Mouse (Mus musculus): ENCODE measurements around the gene Galns. TPM values are rescaled to one million over a fixed set of nuclear protein-coding genes. Genes with fewer than 3 reads are reported as not detected.

The Galns gene
- 3.9 and 4.5 TPM in 2 replicates for polyA plus RNA-seq (2012; rRNA removed)

DNA sequence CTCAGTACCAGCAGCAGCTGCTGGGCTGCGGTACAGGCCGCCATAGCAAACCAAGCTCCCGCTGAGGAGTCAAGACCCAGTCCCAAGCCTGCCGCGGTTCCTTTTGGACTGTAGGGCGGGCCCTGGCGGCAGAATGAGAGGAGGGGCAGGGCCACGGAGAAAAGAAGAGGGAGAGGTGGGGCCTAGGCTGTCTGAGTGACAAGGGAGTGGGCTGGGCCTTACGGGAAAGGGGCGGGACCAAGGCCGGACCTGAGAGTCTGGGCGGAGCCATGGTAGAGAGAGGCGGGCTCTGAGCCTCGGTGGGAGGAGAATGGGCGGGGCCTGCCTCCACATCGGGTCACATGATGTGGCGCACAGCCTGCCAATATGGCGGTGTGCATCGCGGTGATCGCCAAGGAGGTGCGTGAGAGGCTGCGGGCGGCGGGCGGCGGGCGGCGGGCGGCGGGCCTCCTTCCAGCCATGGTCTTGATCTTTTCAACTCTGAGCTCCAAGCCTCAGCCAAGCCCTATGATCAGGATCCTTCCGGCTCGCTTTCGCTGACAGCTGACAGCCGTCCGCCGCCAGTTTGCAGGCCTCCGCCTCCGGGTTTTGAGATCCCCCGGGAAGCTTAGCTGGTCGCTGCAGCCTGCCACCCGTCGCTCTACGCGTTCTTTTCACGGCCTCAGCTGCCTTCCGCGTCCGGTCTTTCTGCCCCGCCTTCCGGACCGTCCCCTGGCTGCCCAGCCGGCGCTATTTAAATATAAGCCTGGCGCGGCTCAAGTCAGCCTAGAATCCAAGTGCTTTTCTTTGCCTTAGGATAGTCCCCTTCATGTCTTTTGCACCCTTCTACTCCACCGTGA lies at the start of gene Galns, which contains the start of gene Trappc2l:
TSS of gene Galns (minus strand) at position 169 of the 839 bp plus-strand sequence.
TSS of gene Trappc2l (plus strand) at position 346 of the 839 bp plus-strand sequence.

DNA sequence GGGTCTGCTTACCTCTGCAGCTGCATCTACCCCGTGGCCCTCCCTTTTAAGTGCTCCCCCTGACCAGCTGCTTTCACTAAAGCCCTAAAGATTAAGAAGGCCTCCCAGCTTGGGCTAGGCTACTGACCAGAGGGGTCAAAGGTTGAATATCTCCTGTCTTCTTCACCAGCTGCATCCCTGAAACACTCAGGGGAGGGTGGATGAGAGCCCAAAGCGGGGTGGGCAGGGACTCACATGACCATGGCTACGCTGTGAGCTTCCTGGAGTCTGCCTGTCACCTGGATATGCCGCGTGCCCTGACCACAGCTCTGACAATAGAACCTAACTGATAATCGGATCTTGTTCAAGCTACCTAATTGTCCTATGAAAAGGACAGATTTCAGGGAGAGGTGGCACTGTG lies 11.5 kb upstream of the Galns start, which contains the start of gene Pabpn1l:
TSS of gene Pabpn1l (minus strand) at position 13 of the 400 bp plus-strand sequence.

DNA sequence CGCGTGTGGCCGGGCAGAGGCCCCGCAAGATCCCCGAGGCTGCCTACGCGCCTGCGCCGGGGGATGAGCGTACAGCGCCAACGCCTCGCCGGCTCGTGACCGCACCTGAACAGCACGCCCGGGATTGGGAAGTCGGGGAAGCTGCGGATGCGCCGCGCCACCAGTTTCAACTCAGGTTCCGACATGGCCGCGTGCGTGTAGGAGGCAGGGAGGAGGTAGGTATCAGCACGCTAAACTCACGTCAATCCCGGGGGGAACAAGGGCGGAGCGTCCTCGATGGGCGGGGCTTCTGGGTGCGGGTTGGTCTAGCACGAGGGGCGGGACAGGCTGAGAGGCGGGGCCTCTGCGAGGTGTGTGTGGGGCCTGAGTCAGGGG lies 34.6 kb downstream of the Galns start, which contains the start of gene Aprt:
TSS of gene Aprt (minus strand) at position 262 of the 375 bp plus-strand sequence.

DNA sequence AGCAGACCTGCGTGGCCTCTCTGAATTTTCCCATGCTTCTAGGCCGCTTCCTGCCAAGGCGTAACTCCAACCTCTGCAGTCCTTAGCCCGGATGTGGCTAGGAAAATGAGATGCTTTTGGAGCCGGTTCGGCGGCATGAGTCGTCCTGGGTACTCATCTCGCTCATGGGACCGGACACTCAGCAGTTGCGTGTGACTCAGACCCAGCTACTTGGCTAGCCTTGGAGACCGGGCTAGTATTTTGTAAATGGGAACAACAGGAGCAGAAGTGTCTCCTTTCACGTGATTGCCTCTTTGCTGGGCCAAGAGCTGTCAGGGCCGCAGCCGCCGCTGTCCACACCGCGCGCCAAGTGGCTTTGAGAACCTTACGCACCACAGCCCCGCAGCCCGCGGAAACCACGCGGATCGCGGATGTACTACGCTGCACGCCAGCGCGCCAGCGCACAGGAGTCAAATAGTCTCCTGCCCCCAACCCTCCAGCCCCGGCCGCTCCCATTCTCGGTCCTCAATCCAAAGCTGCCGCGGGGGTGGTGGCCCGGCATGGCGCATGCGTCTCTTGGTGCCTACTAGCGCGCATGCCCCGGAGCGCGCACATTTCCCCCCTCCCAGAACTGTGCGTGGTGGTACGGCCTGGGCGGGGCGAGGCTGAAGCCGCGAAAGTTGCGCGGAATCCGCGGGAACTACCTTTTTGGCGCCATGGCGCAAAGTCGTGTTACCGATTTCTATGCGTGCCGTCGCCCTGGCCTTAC lies 43.7 kb downstream of the Galns start, which contains the start of gene Cdt1:
TSS of gene Cdt1 (plus strand) at position 655 of the 748 bp plus-strand sequence.

DNA sequence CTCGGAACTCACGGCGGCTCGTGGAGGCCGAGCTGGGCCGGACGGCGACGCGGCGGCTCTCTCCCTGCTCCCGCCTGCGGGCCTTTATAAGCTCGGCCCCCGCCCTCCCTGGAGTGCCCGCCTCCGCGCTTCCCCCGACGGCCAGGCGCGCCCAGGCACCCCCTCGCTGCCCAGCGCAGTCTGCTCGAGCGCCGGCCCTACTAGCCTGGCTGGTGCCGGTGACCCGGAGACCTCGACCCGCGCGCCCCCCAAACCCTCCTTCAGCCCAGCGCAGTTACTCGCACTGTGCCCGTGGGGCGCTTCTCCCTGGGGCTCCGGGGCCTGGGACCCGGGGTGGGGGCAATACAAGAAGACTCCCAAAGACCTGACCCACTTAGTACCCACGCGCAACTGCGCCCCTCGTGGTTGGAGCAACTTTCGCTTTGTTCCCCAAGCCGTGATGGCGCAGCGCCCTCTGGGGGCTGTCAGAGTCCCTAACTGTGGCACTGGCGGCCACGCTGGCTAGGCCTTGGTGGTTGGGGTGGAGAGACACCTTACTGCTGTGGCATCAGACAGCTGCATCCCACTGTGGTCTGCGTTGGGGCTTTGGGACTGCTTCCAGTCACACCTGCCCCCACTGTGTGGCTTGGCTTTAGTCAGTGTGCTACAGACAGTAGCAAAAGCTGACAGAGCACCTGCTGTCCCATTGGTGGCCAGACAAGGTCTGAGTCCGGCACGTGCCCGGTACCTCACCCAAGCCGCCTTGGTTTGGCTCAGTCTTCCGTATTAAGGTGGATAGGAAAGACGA lies 59.8 kb downstream of the Galns start, which contains the start of gene Piezo1:
TSS of gene Piezo1 (minus strand) at position 65 of the 787 bp plus-strand sequence.

Other genes with a start within 250 kb of the Galns start
- gene Zc3h18, start 234.9 kb downstream of the Galns start, polyA plus RNA-seq (2012; rRNA removed): 20.3 and 21.4 TPM in 2 replicates
- 0.08 and 0.10 TPM in 2 replicates for gene Il17c, start 189.4 kb downstream of the Galns start, polyA plus RNA-seq (2012; rRNA removed)
- gene Cyba, start 178.5 kb downstream of the Galns start, polyA plus RNA-seq (2012; rRNA removed): 64.4 and 75.2 TPM in 2 replicates
- 18.8 and 20.3 TPM in 2 replicates for gene Mvd, start 168.0 kb downstream of the Galns start, polyA plus RNA-seq (2012; rRNA removed)
- gene Snai3, start 150.7 kb downstream of the Galns start, polyA plus RNA-seq (2012; rRNA removed): 0.14 and 0.17 TPM in 2 replicates
- gene Rnf166, start 135.4 kb downstream of the Galns start, polyA plus RNA-seq (2012; rRNA removed): 9.0 and 11.7 TPM in 2 replicates
- 11.3 and 11.4 TPM in 2 replicates for gene Ctu2, start 135.3 kb downstream of the Galns start, polyA plus RNA-seq (2012; rRNA removed)
- 52.1 and 60.1 TPM in 2 replicates for gene Piezo1, start 60.1 kb downstream of the Galns start, polyA plus RNA-seq (2012; rRNA removed)
- 58.4 and 71.0 TPM in 2 replicates for gene Cdt1, start 43.4 kb downstream of the Galns start, polyA plus RNA-seq (2012; rRNA removed)
- gene Aprt, start 34.6 kb downstream of the Galns start, polyA plus RNA-seq (2012; rRNA removed): 81.5 and 95.1 TPM in 2 replicates
- gene Trappc2l, start 177 bp upstream of the Galns start, polyA plus RNA-seq (2012; rRNA removed): 23.7 and 27.7 TPM in 2 replicates
- gene Pabpn1l, start 11.3 kb upstream of the Galns start, polyA plus RNA-seq (2012; rRNA removed): not detected in 2 replicates
- gene Cbfa2t3, start 87.6 kb upstream of the Galns start, polyA plus RNA-seq (2012; rRNA removed): 1.3 and 2.1 TPM in 2 replicates
- gene Acsf3, start 164.0 kb upstream of the Galns start, polyA plus RNA-seq (2012; rRNA removed): 5.3 and 5.5 TPM in 2 replicates
- gene Cdh15, start 236.5 kb upstream of the Galns start, polyA plus RNA-seq (2012; rRNA removed): 0.01 and 0.41 TPM in 2 replicates